Mouse (Mus musculus) intestine, postnatal 0 days (tissue): Measurements from ENCODE around the gene Tomm40. TPM values are rescaled to one million over a fixed set of nuclear protein-coding genes. Genes with fewer than 3 reads are reported as not detected.

Experiments
- ATAC-seq: fragments of 200-750 bp; cut with Nextera tagmentation; 2 replicates; pipeline ENCODE4 v1.8.0; 2017; ENCODE audit warnings: mild to moderate bottlenecking, moderate TSS enrichment, moderate library complexity
- H3K27ac ChIP-seq: fragments of 300-500 bp; sonication (generic); 2 replicates; pipeline ENCODE4 v1.5.1; 2014; ENCODE audit warnings: mild to moderate bottlenecking, low read depth, low read length, moderate library complexity
- H3K27me3 ChIP-seq: fragments of 300-500 bp; sonication (generic); replicated peaks from 2 replicates; pipeline ENCODE4 v1.6.1; 2014; ENCODE audit warnings: low read length, mixed read lengths; ENCODE audit not compliant: control insufficient read depth, insufficient read depth
- H3K36me3 ChIP-seq: fragments of 300-500 bp; sonication (generic); 2 replicates; pipeline ENCODE4 v1.6.1; 2014; ENCODE audit warnings: mild to moderate bottlenecking, moderate library complexity; ENCODE audit not compliant: control insufficient read depth, insufficient read depth
- H3K4me1 ChIP-seq: fragments of 300-500 bp; sonication (generic); replicated peaks from 2 replicates; pipeline ENCODE4 v1.6.1; 2014; ENCODE audit warnings: antibody characterized with exemption, low read length, mixed read lengths; ENCODE audit not compliant: control insufficient read depth, insufficient read depth
- H3K4me2 ChIP-seq: fragments of 300-500 bp; sonication (generic); replicated peaks from 2 replicates; pipeline ENCODE4 v1.6.1; 2014; ENCODE audit warnings: low read depth, mild to moderate bottlenecking, moderate library complexity
- H3K4me3 ChIP-seq: fragments of 300-500 bp; sonication (generic); 2 replicates; pipeline ENCODE4 v1.5.1; 2014; ENCODE audit warnings: low read depth, low read length
- H3K9ac ChIP-seq: fragments of 300-500 bp; sonication (generic); 2 replicates; pipeline ENCODE4 v1.6.1; 2014; ENCODE audit warnings: mild to moderate bottlenecking, low read depth, low read length
- H3K9me3 ChIP-seq: fragments of 300-500 bp; sonication (generic); 2 replicates; pipeline ENCODE4 v1.6.1; 2016; ENCODE audit warnings: mixed run types; ENCODE audit not compliant: control insufficient read depth
- CTCF ChIP-seq: sonication (generic); IDR thresholded peaks from 2 replicates; pipeline ENCODE4 v1.5.1; 2016; ENCODE audit warnings: low read depth, mild to moderate bottlenecking, control low read depth, antibody characterized with exemption, moderate library complexity
- WGBS: fragments of 180-500 bp; shearing (Covaris S2); extraction: QIAGEN DNeasy Blood & Tissue Kit; methylation state at CpG from one replicate; pipeline ENCODE4 v1.1.7; 2014; 5-methylcytosine and 5-hydroxymethylcytosine counted together
- polyA plus RNA-seq: library from polyadenylated mRNA; unstranded; fragments of >200 nt; fragmentation: Nextera tagmentation; extraction: Ambion mirVana; gene quantifications from 2 replicates; pipeline ENCODE4 v1.2.1, GENCODE M21; 2015

Gene Tomm40
- polyA plus RNA-seq, 1 experiment from 2014 or later, result 85.5 TPM

DNA sequence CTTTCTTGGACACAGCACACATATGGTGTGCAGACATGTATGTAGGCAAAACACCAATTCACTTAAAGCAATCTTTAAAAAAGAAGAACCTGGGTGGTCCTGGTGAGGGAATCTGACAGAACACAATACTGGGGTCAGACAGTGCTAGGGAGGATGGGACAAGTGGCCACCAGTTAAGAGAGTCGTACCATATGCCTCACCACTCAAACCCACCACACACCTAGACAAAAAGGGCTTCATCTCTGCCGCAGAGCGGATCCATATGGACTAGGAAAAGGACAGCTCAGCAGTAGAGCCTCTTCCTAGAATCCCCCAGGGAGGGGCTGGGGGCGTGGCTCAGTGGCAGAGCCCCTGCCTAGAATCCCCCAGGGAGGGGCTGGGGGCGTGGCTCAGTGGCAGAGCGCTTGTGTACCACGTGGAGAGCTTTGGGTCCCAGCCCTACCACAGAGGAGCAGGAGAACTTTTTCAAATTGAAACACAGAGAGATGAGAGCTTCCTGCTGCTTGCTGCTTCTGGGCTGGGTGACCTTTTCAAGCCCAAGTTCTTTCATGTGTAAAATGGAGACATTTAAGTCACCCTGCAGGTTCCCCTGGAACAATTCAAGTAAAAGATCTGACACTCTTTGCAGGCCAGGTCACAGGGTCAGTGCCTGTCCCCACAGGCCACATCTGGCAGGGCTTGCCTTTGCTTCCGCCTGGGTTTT is 26.2 kb upstream of the Tomm40 start:
- H3K36me3 ChIP-seq, result peaks cover 54% of the 10 kb centered on the region
- H3K4me1 ChIP-seq, result peaks cover 2% of the 10 kb centered on the region; the same call in 1 of the 2 replicates
- ATAC-seq, result no peak
- no peak overlapping the region for H3K4me2 ChIP-seq
- H3K9ac ChIP-seq, result no peak overlapping the region
- no peaks in the 10 kb centered on the region for H3K9me3 ChIP-seq
- WGBS, result 28% methylated on average over 8 of the region's 8 CpGs
- H3K4me3 ChIP-seq, result no peak overlapping the region
- no peak for TF ChIP-seq CTCF
- no peak overlapping the region for H3K27ac ChIP-seq
- no peaks in the 10 kb centered on the region for H3K27me3 ChIP-seq

DNA sequence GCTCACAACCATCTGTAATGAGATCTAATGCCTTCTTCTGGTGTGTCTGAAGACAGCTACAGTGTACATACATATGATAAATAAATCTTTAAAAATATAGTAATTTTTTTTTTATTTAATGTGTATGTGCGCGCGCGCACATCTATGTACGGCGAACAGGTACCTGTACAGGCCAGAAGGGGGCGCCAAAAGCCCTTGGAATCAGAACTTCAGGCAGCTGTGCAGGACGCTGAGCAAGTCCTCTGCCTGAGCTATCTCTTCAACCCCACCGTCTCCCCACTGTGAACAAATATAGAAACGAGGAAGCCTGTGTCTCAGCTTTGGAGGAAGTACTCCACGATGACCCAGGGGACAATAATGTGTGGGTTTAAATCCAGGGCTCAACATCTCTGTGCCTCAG is 25.0 kb upstream of the Tomm40 start:
- peak; percentile 41 for TF ChIP-seq CTCF
- whole genome bisulfite sequencing, result 88% methylated on average over 11 of the region's 11 CpGs
- ATAC-seq, result no peak; the same call in 1 of the 2 replicates
- Histone ChIP-seq H3K4me2 (no peak overlapping the region), H3K4me1 (no peaks in the 10 kb centered on the region), H3K9ac (no peak overlapping the region), H3K4me3 (no peak overlapping the region), H3K36me3 (peaks cover 56% of the 10 kb centered on the region), H3K27me3 (no peaks in the 10 kb centered on the region), H3K27ac (no peak overlapping the region), H3K9me3 (no peaks in the 10 kb centered on the region)

DNA sequence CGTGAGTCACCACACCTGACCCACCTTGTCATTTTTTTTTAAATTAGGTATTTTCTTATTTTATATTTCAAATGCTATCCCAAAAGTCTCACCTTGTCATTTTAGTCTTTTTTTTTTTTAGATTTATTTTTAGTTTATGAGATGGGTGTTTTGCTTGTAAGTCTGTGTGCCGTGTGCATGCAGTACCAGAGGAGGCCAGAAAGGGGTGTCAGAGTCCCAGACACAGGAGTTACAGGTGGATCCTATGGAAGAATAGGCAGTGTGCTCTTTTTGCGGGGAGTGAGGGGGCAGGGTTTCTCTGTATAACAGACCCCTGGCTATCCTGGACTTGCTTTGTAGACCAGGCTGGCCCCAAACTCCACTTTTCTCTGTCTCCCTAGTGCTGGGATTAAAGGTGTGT is 23.5 kb upstream of the Tomm40 start:
- ATAC-seq, result no peak
- Histone ChIP-seq H3K27ac (no peak overlapping the region), H3K4me1 (no peaks in the 10 kb centered on the region), H3K4me2 (no peak overlapping the region), H3K4me3 (no peak overlapping the region), H3K36me3 (peaks cover 64% of the 10 kb centered on the region), H3K9ac (no peak overlapping the region), H3K27me3 (no peaks in the 10 kb centered on the region), H3K9me3 (no peaks in the 10 kb centered on the region)
- peak; percentile 68 for TF ChIP-seq CTCF
- WGBS, result 87% methylated on average over 3 of the region's 3 CpGs

DNA sequence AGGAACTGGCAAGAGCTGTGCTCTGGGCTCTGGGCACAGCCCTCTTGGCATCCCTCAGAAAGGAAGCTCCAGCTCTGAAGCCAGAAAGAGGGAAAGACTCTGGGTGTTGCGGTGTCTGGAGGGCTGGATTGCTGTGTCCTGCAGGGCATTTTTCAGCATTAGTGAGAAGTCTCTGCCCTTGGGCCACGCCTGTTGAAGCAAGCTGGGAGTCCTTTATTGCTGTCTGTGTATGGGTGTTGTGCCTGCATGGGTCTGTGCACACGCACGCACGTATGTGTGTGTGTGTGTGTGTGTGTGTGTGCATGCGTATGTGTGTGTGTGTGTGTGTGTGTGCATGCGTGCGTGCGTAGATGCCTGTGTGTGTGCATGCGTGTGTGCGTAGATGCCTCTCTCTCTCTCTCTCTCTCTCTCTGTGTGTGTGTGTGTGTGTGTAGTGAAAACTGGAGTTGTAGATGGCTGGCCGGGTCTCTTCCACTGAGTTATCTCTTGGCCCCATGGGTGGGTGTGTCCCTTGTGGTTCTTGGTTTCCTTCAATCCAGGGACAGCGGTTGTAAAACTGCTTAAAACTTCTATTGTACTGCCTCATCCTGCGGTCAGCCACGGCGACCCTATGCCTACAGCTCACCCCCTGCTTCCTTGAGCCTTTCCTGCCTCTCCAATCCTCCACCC is 21.3 kb upstream of the Tomm40 start:
- Histone ChIP-seq H3K27me3 (no peaks in the 10 kb centered on the region), H3K4me3 (no peak overlapping the region), H3K36me3 (peaks cover 69% of the 10 kb centered on the region), H3K27ac (0 out of 2 replicates have a peak overlapping the region, but pooled peaks have one; percentile 46), H3K9me3 (no peaks in the 10 kb centered on the region), H3K4me2 (no peak overlapping the region), H3K4me1 (no peaks in the 10 kb centered on the region), H3K9ac (no peak overlapping the region)
- TF ChIP-seq CTCF, result no peak
- ATAC-seq, result no peak
- 78% methylated on average over 16 of the region's 16 CpGs for WGBS

DNA sequence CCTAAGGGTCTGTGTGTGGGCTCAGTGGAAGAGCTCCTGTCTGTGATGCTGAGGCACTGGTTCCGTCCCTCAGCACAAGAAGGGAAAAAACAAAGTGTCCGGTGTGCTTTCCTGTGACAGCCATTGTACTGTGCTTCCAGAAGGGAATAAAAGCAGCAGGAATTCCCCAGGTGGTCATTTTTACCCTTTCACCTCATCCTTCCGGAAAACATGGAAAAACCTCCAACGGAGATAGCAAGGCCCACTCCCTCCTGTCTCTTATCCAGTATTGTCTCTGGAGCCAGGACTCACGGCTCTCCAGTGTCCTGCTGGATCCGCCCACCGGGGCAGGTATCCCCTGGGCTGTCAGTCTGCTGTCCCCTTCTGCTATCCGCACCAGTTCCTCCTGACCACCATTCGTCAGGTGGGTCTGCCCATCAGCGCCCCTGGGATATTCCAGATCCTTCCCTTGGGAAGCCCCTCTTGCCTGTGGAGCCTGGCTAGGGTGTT is 19.0 kb upstream of the Tomm40 start:
- no peak for TF ChIP-seq CTCF

DNA sequence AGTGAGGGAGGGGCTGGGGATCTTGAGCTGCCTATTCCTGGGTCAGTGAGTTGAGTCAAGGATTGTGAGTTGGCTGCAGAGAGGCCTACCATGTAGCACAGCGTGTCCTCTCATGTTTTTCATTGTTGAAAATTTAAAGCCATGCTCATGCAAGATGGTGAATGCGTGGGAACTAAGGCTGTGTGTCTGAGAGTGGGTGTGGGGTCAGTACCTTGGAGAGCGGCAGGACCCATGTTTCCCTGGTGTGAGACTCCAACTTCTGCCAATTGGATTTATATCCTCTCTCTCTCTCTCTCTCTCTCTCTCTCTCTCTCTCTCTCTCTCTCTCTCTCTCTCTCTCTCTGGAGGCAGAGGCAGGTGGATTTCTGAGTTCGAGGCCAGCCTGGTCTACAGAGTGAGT is 11.3 kb upstream of the Tomm40 start:
- H3K4me3 ChIP-seq, result no peak overlapping the region
- H3K9ac ChIP-seq, result no peak overlapping the region
- 84% methylated on average over 4 of the region's 4 CpGs for WGBS
- no peak for ATAC-seq
- no peak overlapping the region for H3K4me2 ChIP-seq
- H3K36me3 ChIP-seq, result peaks cover 93% of the 10 kb centered on the region
- no peaks in the 10 kb centered on the region for H3K9me3 ChIP-seq
- H3K27me3 ChIP-seq, result no peaks in the 10 kb centered on the region
- no peak for TF ChIP-seq CTCF
- H3K27ac ChIP-seq, result no peak overlapping the region
- H3K4me1 ChIP-seq, result no peaks in the 10 kb centered on the region

More for the DNA sequence above, 19.0 kb upstream of the Tomm40 start:
- Histone ChIP-seq H3K4me2 (no peak overlapping the region), H3K27ac (no peak overlapping the region), H3K36me3 (peaks cover 80% of the 10 kb centered on the region), H3K9me3 (no peaks in the 10 kb centered on the region), H3K4me1 (no peaks in the 10 kb centered on the region), H3K4me3 (no peak overlapping the region), H3K9ac (no peak overlapping the region), H3K27me3 (no peaks in the 10 kb centered on the region)
- 85% methylated on average over 10 of the region's 10 CpGs for WGBS
- no peak for ATAC-seq
